Mouse (Mus musculus): ENCODE data around the gene Gm20877. TPM values are rescaled to one million over a fixed set of nuclear protein-coding genes. Genes with fewer than 3 reads are reported as not detected.
"Not testable (repeated sequence)": the region's sequence is repeated elsewhere in the genome, so short reads cannot be mapped to it uniquely, and the experiment has no call there.

Gm20877 gene
- not detected in 2 replicates for polyA plus RNA-seq (2016; fragmentation: Nextera tagmentation; extraction: Ambion mirVana)

- H3K27ac ChIP-seq; H3K4me3 ChIP-seq; H3K4me1 ChIP-seq; H3K4me2 ChIP-seq; H3K9ac ChIP-seq; ATAC-seq; H3K36me3 ChIP-seq; H3K27me3 ChIP-seq (replicated peaks); H3K9me3 ChIP-seq (replicated peaks): not testable (repeated sequence)
- WGBS (ENCODE audit: insufficient replicate concordance), result no CpG with 5 or more reads among the region's 3 CpGs
Observed at GRCm38 (mm10) chrY:17093573-17093972, at the start of gene Gm20877. Gene Gm20877, plus strand, starts transcription at chrY:17093873.

Data from liver, embryonic 12.5 days (tissue).